Mouse (Mus musculus) ES-CJ7 (cell line): Measurements from ENCODE around the gene 1700018F24Rik.
A peak's percentile ranks its signal among the peaks of the same experiment; 100 is the strongest.
"Not testable (repeated sequence)": the region's sequence is repeated elsewhere in the genome, so short reads cannot be mapped to it uniquely, and the experiment has no call there.

Experiments
- DNase-seq: peaks from one replicate; pipeline ENCODE4 v3.0.0; 2011; ENCODE audit warnings: low read depth, low spot score

The 1700018F24Rik gene

GRCm38 (mm10) chr5:145081866-145082613, 39.2 kb downstream of the 1700018F24Rik start:
- DNase-seq = no peak

- not testable (repeated sequence) for DNase-seq
Measured at GRCm38 (mm10) chr5:145083201-145083600, 40.4 kb downstream of the 1700018F24Rik start.

GRCm38 (mm10) chr5:145083632-145084451, 41.1 kb downstream of the 1700018F24Rik start, which contains the start of the genes Arpc1a and Kpna7:
Gene Arpc1a, plus strand, starts transcription at chr5:145083830.
Gene Kpna7, minus strand, starts transcription at chr5:145084030.
- peak; percentile 90 for DNase-seq

GRCm38 (mm10) chr5:145084822-145085221, 42.0 kb downstream of the 1700018F24Rik start:
- DNase-seq = no peak

- DNase-seq = peak; percentile 36
Measured at GRCm38 (mm10) chr5:145088186-145088585, 45.4 kb downstream of the 1700018F24Rik start.

- no peak for DNase-seq
Measured at GRCm38 (mm10) chr5:145089878-145090277, 47.1 kb downstream of the 1700018F24Rik start.
